In the genomic region with DNA sequence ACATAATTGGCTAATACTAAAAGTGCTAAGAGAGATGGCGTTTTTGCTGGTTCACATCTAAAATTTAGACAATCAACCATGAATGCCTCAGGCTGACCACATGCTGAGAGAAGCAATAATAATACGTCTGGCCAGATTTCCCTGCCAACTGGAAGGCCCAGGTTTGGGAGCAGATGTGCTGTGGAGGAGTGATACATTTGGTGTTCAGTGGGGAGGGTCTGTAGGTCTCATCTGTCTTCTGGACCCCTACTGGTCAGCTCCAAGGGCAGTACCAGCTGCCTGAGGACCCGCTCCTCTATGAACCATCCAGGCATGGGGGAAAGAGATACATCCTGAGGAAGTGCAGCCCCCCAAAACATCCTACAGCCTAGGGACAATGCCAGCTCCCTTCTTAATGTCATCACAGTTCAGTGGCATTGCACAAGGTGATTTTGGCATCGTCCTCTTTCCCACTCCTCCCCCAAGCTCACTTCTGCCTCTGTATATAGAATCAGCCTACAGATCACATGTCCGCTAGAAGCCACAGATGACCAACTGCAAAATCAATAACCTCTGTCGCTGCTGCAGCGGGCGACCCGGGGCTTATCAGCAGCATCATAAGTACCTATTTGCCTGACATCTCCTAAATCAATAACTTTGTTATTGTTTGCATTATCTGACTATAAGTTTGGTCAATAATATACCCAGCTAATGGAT, we compare ENCODE assay signal across 23 mouse cellular contexts.
A peak's percentile ranks its signal among the peaks of the same experiment; 100 is the strongest.
DNase-seq lines count a peak whose midpoint lies in the region; ATAC-seq and TF ChIP-seq lines count a peak whose summit lies in the region.
"Had no signal": no experiment of that assay in that cellular context is flagged by ENCODE, and none has a peak within 500 bp of the region (broad histone marks: within the 10 kb centered on the region; RNA-seq: fewer than 3 reads in every experiment).

No protein-coding gene starts in this region.

- TF ChIP-seq CTCF in brain, embryonic 14.5 days (IDR thresholded peaks at IDR 0.05; ENCODE audit: borderline replicate concordance, extremely low read depth, insufficient read depth, insufficient read length) = no peak

- H3K4me3 ChIP-seq in liver, embryonic 16.5 days (ENCODE audit: low read depth, low read length) = no peak overlapping the region
- H3K4me3 ChIP-seq in liver, embryonic 12.5 days = no peak overlapping the region
- no peak overlapping the region for H3K4me3 ChIP-seq in midbrain, embryonic 13.5 days (replicated peaks)
- H3K4me3 ChIP-seq: embryonic facial prominence, embryonic 13.5 days; heart, embryonic 10.5 days; limb, embryonic 13.5 days; liver, embryonic 15.5 days; megakaryocyte, embryonic 14.5 days; myocyte had no signal

- peak; percentile 53; the same call in 1 of the 2 replicates for ATAC-seq in liver, embryonic 16.5 days (ENCODE audit: low read depth)
- ATAC-seq in liver, embryonic 12.5 days = no peak
- ATAC-seq in midbrain, embryonic 13.5 days = no peak
- ATAC-seq: activated CD4-positive, CD25-positive, alpha-beta regulatory T cell, adult 4 months; CD4-positive, CD25-positive, alpha-beta regulatory T cell, adult 4 months; Patski had no signal

- H3K4me1 ChIP-seq in liver, embryonic 16.5 days (ENCODE audit: control insufficient read depth, low read depth, low read length) = no peaks in the 10 kb centered on the region
- no peaks in the 10 kb centered on the region for H3K4me1 ChIP-seq in liver, embryonic 12.5 days
- H3K4me1 ChIP-seq in midbrain, embryonic 13.5 days (replicated peaks) = peaks cover 21% of the 10 kb centered on the region
- H3K4me1 ChIP-seq: liver, embryonic 15.5 days had no signal

- no peak overlapping the region for H3K27ac ChIP-seq in liver, embryonic 16.5 days (ENCODE audit: low read length)
- H3K27ac ChIP-seq in liver, embryonic 12.5 days = no peak overlapping the region
- peak overlapping the region; percentile 1; the same call in 1 of the 2 replicates for H3K27ac ChIP-seq in midbrain, embryonic 13.5 days
- H3K27ac ChIP-seq: embryonic facial prominence, embryonic 13.5 days; heart, embryonic 10.5 days; limb, embryonic 13.5 days; liver, embryonic 15.5 days had no signal

- no peak overlapping the region for H3K4me2 ChIP-seq in liver, embryonic 16.5 days (ENCODE audit: low read depth, low read length)
- H3K4me2 ChIP-seq in liver, embryonic 12.5 days = no peak overlapping the region
- H3K4me2 ChIP-seq in midbrain, embryonic 13.5 days (replicated peaks) = no peak overlapping the region
- H3K4me2 ChIP-seq: embryonic facial prominence, embryonic 13.5 days; limb, embryonic 13.5 days; liver, embryonic 15.5 days had no signal

- peak; percentile 9 for DNase-seq in cerebellum, adult 9-11 months
- no peak for DNase-seq in cerebellum, adult 18-20 months
- DNase-seq in brain, embryonic 14.5 days (ENCODE audit: low read depth) = peak; percentile 60
- no peak for DNase-seq in natural killer cell, adult 2 months (ENCODE audit: low spot score in 2 of 2)
- DNase-seq in spleen, postnatal 14 days (ENCODE audit: low spot score in 2 of 2) = no peak
- DNase-seq: adrenal gland, postnatal 25 days; cerebellum, adult 9-10 months; kidney, adult 11 months; lung, postnatal 10 days; right cerebral cortex, postnatal 25 days; thymus, adult 2 months had no signal

- no peaks in the 10 kb centered on the region for H3K9me3 ChIP-seq in liver, embryonic 16.5 days (replicated peaks; ENCODE audit: control insufficient read depth, low read length)
- no peaks in the 10 kb centered on the region for H3K9me3 ChIP-seq in liver, embryonic 12.5 days (replicated peaks)
- no peaks in the 10 kb centered on the region for H3K9me3 ChIP-seq in midbrain, embryonic 13.5 days
- H3K9me3 ChIP-seq: embryonic facial prominence, embryonic 13.5 days; heart, embryonic 10.5 days; limb, embryonic 13.5 days; liver, embryonic 15.5 days; megakaryocyte, embryonic 14.5 days had no signal

- 52% methylated on average over 9 of the region's 9 CpGs for WGBS in liver, embryonic 16.5 days (ENCODE audit: insufficient replicate concordance)
- WGBS in liver, embryonic 12.5 days (ENCODE audit: insufficient replicate concordance) = 62% methylated on average over 9 of the region's 9 CpGs
- WGBS in midbrain, embryonic 13.5 days = 68% methylated on average over 9 of the region's 9 CpGs

- no peak overlapping the region for H3K9ac ChIP-seq in liver, embryonic 16.5 days (ENCODE audit: low read depth, low read length)
- no peak overlapping the region for H3K9ac ChIP-seq in liver, embryonic 12.5 days
- H3K9ac ChIP-seq in midbrain, embryonic 13.5 days (replicated peaks) = no peak overlapping the region
- H3K9ac ChIP-seq: embryonic facial prominence, embryonic 13.5 days; limb, embryonic 13.5 days; liver, embryonic 15.5 days had no signal

- H3K36me3 ChIP-seq in liver, embryonic 16.5 days (ENCODE audit: control insufficient read depth, insufficient read depth) = no peaks in the 10 kb centered on the region
- H3K36me3 ChIP-seq in liver, embryonic 12.5 days = no peaks in the 10 kb centered on the region
- H3K36me3 ChIP-seq in midbrain, embryonic 13.5 days = no peaks in the 10 kb centered on the region
- H3K36me3 ChIP-seq: embryonic facial prominence, embryonic 13.5 days; heart, embryonic 10.5 days; limb, embryonic 13.5 days; liver, embryonic 15.5 days had no signal

- no peaks in the 10 kb centered on the region for H3K27me3 ChIP-seq in liver, embryonic 16.5 days (ENCODE audit: control insufficient read depth, insufficient read depth, low read depth, low read length)
- H3K27me3 ChIP-seq in liver, embryonic 12.5 days (replicated peaks) = no peaks in the 10 kb centered on the region
- H3K27me3 ChIP-seq in midbrain, embryonic 13.5 days = no peaks in the 10 kb centered on the region; the same call in 1 of the 2 replicates
- H3K27me3 ChIP-seq: liver, embryonic 15.5 days; Patski had no signal

- TF ChIP-seq POLR2A in brain, embryonic 14.5 days (IDR thresholded peaks at IDR 0.05; ENCODE audit: borderline replicate concordance, extremely low read depth, insufficient read depth, insufficient read length, poor library complexity, severe bottlenecking) = no peak

Comparison
In these comparisons a context has a peak if more than half of its experiments do, and no peak if none do; other contexts are left out.
1. DNase-seq: peak in cerebellum, adult 9-11 months (single experiment) and brain, embryonic 14.5 days (single experiment); none in cerebellum, adult 18-20 months (0 of 2), natural killer cell, adult 2 months (0 of 2) and spleen, postnatal 14 days (0 of 2).